Mouse (Mus musculus): ENCODE data around the gene Gm49380. TPM values are rescaled to one million over a fixed set of nuclear protein-coding genes. Genes with fewer than 3 reads are reported as not detected.

Gene Gm49380
- total RNA-seq, 4 experiments from 2014 or later = 0.67 to 0.78 TPM; not detected in 2

DNA sequence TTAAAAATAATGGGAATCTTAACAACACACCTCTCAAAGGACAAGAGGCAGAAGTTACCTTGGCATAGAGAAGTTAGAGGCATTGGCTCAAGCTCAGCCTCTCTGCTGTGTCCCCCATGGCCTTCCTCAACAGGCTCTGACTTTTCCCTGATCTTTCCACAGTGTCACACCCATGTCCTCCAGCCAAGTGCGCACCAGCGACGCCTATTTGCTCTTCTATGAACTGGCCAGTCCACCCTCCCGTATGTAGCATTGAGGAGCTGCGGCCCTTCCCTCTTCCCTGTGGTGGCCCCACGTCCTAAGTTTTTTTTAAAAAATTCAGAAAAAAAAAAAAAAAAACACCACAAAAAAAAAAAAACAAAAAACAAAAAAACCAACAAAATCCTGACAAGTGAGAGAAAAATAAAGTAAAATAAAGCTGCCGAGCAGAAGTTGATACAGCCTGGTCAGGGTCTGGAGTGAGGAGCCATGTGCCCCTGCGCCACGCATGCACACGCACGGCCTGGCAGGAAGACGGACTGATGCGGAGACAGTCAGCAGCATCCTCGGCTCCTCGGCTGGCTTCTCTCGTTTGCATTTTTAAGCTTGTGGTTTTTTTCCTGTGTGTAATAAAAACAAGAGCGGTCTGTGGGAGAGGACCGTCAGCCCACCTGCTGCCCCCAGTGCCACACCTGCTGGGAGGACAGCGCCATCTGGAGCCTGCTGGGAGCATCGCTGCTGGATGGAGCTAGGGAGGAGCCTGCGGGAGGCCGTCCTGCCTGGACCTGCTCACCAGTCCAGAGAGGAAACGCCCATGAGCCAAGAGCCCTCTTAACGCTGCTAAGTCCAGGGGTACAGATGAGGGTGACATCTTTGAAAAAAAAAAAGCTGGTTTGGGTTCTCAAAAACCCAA, 19.4 kb downstream of the Gm49380 start:
- peak; percentile 70 to 80 for DNase-seq (ENCODE audit: low spot score in 2 of 2)

- no peak for DNase-seq (ENCODE audit: low spot score in 2 of 2)
Measured at GRCm38 (mm10) chr9:44088877-44089608, 24.3 kb downstream of the Gm49380 start.

GRCm38 (mm10) chr9:44087761-44088455, 25.4 kb downstream of the Gm49380 start:
- peak in 1 of 2 experiments; percentile 82 for DNase-seq (ENCODE audit: low spot score in 2 of 2)

GRCm38 (mm10) chr9:44086960-44087359, 26.3 kb downstream of the Gm49380 start:
- no peak for DNase-seq (ENCODE audit: low spot score in 2 of 2)

DNA sequence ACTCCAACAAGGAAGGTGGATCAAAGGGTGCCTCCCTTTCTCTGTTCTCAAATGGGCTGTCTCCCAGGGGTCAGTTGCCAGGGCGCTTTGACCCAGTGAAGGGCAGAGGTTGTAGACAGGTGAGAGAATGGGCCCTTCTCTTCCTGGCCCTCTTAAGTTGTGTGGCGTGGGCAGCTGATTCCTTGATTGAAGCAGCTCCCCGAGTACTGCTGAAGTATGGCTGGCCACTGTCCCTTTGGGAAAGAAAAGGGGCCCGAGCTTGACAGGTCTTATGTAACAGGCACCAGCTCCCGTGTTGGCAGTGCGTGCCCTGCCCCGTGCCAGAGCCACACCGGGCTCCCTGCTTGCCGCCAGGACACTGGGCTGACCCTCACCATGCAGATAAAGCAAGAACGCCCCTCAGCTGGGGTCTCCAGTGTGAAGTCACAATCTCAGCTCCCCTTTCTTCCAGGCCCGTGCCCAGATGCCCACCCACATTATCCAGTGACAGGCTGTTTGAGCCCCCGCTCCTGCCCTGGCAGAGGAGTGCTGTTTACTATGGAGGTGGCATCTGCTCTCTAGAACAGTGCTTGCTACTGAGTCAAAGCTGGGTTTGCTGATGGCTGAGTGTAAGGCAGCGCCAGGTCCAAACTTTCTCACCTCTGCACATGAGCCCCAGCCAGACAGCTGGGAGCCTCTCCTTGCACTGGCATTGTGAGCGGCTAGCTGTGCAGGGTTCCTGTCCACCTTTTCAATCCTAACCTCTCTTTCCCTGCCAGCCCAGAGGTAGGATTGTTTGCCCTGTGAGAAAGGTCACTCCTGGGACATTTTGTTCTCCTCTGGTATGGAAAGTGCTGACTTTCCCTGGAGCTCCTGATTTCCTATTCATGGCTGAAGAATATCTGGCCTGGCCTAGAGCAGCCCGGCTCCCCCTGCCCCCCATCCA, 27.3 kb downstream of the Gm49380 start:
- DNase-seq (ENCODE audit: low spot score in 2 of 2) = peak in 1 of 2 experiments; percentile 77

DNA sequence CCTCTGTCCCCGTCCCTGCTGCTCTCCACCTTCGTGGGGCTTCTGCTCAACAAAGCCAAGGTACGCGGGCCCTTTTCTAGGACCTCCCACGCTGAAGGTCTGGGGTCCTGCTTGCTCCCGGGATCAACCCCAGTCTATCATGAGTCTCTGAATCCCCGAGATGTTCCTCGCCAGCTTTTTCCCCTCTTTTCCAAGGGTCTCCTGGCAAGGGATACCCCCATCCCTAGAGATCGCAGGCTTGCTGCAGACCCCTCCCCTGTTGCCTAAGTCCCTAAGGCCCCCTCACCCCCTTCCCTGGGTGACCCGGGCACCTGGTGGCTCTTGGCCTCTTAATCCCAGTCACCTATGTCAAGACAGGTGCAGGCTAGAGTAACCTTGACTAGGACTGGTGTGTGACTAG, 28.0 kb downstream of the Gm49380 start:
- no peak for DNase-seq (ENCODE audit: low spot score in 2 of 2)

DNA sequence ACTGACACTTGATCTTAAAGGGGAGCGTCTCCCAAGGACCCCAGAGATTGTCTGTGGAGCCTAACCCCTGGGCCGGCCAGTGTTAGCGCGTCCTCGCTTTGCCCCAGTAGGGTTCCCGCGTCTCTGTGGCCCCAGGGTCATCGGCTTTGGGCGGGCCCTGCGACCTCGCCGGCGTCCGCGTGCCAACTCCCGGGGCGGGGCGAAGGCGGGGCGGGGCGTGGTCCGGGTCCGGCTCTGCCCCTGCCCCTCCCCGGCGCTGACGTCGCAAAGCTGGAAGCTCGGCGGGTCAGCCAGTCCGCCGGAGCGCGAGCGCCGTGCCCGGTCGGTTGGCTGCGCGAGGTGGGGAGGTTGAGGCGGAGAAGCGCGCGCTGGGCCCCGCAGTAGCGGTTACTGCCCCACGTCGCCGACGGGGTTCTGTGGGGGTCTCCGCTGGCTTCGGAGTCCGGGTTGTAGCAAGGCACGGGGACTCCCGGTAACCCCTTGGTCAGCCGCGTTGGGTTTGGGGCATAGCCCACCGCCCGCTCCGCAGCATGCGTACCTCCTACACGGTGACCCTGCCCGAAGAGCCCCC, 28.6 kb downstream of the Gm49380 start:
- DNase-seq (ENCODE audit: low spot score in 2 of 2) = peak; percentile 87 to 88

- DNase-seq (ENCODE audit: low spot score in 2 of 2) = no peak
Measured at GRCm38 (mm10) chr9:44084236-44084635, 29.1 kb downstream of the Gm49380 start.

DNA sequence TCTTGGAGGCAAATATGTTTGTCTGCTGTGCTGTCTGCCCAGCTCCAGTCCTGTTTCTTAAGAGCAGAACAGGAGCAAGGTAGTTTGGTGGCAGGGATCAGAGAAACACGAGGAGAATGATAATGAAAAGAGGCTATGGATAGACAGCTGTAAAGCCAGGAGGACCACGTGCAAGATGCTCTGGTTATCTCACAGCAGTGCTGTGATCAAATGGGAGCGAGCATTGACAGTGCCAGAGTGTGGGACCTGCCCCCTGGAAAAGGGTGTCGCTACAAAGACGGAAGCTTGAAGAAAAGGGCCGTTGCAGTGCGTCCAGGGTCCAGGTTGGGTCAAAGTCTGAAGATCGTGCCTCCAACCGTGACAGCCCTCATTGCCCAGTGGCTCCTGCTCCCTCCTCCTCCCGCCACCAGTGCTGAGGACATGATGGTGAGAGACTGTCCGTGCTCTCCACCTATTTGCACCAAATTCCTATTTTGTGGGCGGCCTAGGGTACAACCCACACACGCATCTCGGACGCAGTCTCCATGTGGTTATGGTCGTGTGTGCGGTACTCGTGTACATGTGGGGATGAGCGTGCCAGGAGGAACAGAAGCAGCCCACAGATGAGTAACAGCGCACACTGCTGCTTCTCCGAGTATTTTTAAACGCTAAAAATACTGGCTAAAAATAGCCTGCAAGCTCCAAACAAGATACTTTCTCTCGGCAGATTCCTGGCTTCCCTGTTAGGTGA, 29.7 kb downstream of the Gm49380 start:
- peak in 1 of 2 experiments; percentile 92 for DNase-seq (ENCODE audit: low spot score in 2 of 2)

- no peak for DNase-seq (ENCODE audit: low spot score in 2 of 2)
Measured at GRCm38 (mm10) chr9:44082266-44082665, 31.0 kb downstream of the Gm49380 start.

- DNase-seq (ENCODE audit: low spot score in 2 of 2) = peak in 1 of 2 experiments; percentile 4
Measured at GRCm38 (mm10) chr9:44081581-44081980, 31.7 kb downstream of the Gm49380 start.

DNA sequence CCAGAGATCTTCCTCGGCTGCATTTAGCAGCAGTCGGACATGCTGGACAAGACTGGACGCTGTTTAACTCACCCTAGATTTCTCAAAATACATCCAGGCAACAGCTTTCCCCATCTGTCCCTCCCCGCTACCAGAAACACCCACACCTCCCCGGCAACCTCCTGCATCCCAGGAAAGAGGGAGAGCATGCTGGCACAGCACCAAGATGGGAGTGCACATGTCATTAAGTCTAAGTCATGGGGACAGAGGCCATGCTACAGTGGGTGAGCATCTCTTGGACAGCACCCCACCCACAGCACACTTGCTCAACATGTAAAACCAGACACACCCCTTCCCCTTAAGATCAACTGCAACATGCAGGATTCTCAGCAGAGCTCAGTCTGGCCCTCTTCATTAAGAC, 32.3 kb downstream of the Gm49380 start:
- peak; percentile 32 to 70 for DNase-seq (ENCODE audit: low spot score in 2 of 2)

GRCm38 (mm10) chr9:44079997-44080780, 33.1 kb downstream of the Gm49380 start:
- DNase-seq (ENCODE audit: low spot score in 2 of 2) = peak in 1 of 2 experiments; percentile 6

DNA sequence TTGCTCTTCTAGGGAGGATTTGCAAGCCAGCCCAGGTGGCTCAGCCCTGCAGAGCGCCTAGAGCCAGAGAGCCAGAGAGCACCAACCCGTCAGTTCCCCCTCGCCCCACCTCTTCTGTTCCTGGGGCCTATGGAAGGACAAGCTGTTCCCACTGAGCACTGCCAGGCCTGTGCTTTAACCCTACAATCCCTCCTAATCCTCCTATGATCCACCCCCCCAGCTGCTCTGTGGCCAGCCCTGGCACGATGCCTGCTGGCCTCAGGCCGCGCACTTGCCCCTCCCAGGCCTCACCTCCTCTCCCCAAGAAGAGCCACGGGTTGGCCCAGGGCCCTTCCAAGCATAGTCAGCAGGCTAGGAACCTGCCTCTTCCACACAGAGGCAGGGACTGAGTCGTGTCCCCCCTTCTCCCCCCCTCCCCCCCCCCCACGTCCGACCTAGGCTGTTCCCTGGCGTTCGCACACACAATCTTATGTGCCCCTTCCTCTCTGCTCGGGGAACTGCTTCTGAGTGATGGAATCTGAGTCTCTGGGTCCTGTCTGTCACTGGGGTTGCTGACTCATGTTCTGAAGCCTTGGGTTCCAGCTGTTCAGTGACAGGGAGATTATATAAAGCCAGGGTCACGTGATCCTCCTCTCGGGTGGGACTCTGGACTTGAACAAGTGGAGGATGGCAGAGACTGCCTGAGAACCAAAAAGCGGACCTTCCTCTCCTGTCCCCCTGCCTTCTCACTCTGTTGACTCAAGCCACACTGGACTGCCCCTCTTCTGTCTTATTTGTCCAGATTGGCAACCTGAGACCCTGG, 34.1 kb downstream of the Gm49380 start:
- no peak for DNase-seq (ENCODE audit: low spot score in 2 of 2)

DNA sequence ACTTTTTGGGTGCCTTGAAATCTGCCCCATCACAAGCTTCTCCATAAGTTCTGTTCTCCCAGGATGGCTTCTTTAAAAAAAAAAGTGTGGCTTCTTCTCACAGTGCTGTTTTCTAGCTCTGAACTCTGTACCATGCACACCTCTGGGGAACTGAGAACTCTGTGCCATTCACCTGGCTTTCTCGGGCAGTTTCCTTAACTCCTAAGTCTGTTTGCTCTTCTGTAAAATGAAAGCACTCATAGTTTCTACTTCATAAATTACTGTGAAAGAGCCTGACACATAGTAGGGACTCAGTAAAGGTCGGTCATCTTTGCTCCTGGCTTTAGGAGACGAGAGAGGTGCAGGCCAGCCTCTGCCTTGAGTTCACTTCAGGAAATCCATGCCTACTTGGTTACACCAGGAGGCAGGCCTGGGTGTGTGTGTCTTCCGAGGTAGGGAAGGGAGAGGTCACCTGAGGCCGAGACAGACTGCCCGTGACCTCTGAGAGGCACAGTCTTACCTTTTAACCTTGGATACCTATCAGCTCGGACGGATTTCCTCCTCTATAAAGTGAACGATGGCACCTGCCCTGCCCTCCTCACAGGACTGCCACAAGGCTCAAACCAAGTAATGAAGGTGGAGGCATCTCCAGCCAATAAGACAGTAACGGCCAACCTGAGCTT, 35.0 kb downstream of the Gm49380 start:
- DNase-seq (ENCODE audit: low spot score in 2 of 2) = no peak

DNA sequence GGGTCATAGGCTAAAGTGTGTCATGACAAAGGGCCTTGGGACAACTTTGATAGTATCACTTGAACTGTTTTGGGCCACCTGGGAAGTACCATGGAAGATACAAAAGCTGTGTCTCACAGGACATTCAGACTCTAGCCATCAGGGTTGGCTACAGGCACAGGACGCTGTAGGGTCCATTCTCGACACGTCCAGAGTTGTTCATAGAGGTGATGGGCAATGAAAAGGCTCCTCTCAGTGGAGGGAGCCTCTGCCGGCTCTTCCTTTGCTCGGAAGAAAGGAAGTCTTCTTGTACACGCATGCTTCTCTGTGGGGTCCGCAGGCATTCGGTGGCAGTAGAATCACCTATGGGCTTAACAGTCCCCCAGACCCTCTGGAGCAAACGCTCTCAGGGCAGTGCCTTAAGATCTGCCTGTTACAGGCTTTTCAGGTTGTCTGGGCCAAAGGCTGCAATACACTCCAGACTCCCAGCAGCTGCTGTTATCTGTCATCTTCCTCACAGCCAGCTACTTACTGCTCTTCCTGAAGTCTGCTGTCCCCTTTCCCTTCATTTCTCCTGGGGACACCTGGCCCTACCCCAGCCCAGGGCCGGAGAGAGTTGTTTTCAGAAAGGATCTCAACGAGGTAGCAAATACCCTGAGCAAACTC, 35.9 kb downstream of the Gm49380 start:
- DNase-seq (ENCODE audit: low spot score in 2 of 2) = no peak

DNA sequence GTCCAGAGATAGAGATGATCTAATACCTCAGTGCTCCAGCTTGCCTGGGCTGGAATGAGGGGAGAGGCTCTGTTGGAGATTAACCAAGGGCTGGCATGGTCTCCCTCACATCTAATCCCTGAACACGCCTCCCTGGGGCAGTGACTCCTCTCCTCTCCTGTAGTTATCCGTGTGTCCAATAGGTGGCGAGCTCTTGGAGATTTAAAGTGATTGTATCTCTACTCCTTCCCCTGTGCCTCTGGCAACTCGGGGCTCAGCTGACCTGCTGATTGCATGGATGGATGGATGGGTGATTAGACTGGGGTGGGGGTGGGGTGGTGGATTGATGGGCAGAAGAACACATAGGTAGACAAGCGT, 36.6 kb downstream of the Gm49380 start:
- no peak for DNase-seq (ENCODE audit: low spot score in 2 of 2)

Data from left cerebral cortex, adult 8-10 months (tissue).